Mouse (Mus musculus) E14TG2a.4 (cell line): ENCODE data around the gene Vstm2l.

Source experiments
- CTCF ChIP-seq: conservative IDR thresholded peaks from 2 replicates; pipeline ENCODE4 v1.5.1; 2014; ENCODE audit warnings: low read length
- NANOG ChIP-seq: IDR thresholded peaks from 2 replicates; pipeline ENCODE4 v1.6.1; 2014; ENCODE audit warnings: borderline replicate concordance, low read length, mixed read lengths
- POU5F1 ChIP-seq: IDR thresholded peaks from 2 replicates; pipeline ENCODE4 v1.6.1; 2014; ENCODE audit warnings: low read length, borderline replicate concordance

GRCm38 (mm10) chr2:157897131-157897530 is 17.3 kb upstream of the Vstm2l start:
- TF ChIP-seq CTCF: no peak
- TF ChIP-seq NANOG: no peak
- no peak for TF ChIP-seq POU5F1
